Mouse (Mus musculus): ENCODE results near the gene Fhad1.
A peak's percentile ranks its signal among the peaks of the same experiment; 100 is the strongest.
"Not testable (repeated sequence)": the region's sequence is repeated elsewhere in the genome, so short reads cannot be mapped to it uniquely, and the experiment has no call there.

Gene Fhad1

GRCm38 (mm10) chr4:142014659-142015608, at the start of gene Fhad1:
TSS of gene Fhad1 (minus strand) at chr4:142015082.
- DNase-seq (ENCODE audit: extremely low spot score, low spot score) = peak; percentile 89

- no peak for DNase-seq (ENCODE audit: extremely low spot score, low spot score)
Observed at GRCm38 (mm10) chr4:142063057-142063534, 48.2 kb upstream of the Fhad1 start.

- DNase-seq (ENCODE audit: extremely low spot score, low spot score) = no peak
Observed at GRCm38 (mm10) chr4:142061485-142062240, 46.8 kb upstream of the Fhad1 start.

- DNase-seq (ENCODE audit: extremely low spot score, low spot score) = no peak
Observed at GRCm38 (mm10) chr4:142060455-142061378, 45.8 kb upstream of the Fhad1 start.

- DNase-seq (ENCODE audit: extremely low spot score, low spot score) = no peak
Observed at GRCm38 (mm10) chr4:142059841-142060193, 44.9 kb upstream of the Fhad1 start.

- no peak for DNase-seq (ENCODE audit: extremely low spot score, low spot score)
Observed at GRCm38 (mm10) chr4:142059113-142059840, 44.4 kb upstream of the Fhad1 start.

- no peak for DNase-seq (ENCODE audit: extremely low spot score, low spot score)
Observed at GRCm38 (mm10) chr4:142057529-142058216, 42.8 kb upstream of the Fhad1 start.

GRCm38 (mm10) chr4:142055600-142055999, 40.7 kb upstream of the Fhad1 start:
- no peak for DNase-seq (ENCODE audit: extremely low spot score, low spot score)

- no peak for DNase-seq (ENCODE audit: extremely low spot score, low spot score)
Observed at GRCm38 (mm10) chr4:142054580-142054979, 39.7 kb upstream of the Fhad1 start.

- DNase-seq (ENCODE audit: extremely low spot score, low spot score) = no peak
Observed at GRCm38 (mm10) chr4:142053661-142054448, 39.0 kb upstream of the Fhad1 start.

- DNase-seq (ENCODE audit: extremely low spot score, low spot score) = no peak
Observed at GRCm38 (mm10) chr4:142053261-142053660, 38.4 kb upstream of the Fhad1 start.

GRCm38 (mm10) chr4:142052391-142053132, 37.7 kb upstream of the Fhad1 start:
- DNase-seq (ENCODE audit: extremely low spot score, low spot score) = no peak

- DNase-seq (ENCODE audit: extremely low spot score, low spot score) = not testable (repeated sequence)
Observed at GRCm38 (mm10) chr4:142051883-142052282, 37.0 kb upstream of the Fhad1 start.

- DNase-seq (ENCODE audit: extremely low spot score, low spot score) = no peak
Observed at GRCm38 (mm10) chr4:142049963-142050362, 35.1 kb upstream of the Fhad1 start.

GRCm38 (mm10) chr4:142048391-142048790, 33.5 kb upstream of the Fhad1 start:
- no peak for DNase-seq (ENCODE audit: extremely low spot score, low spot score)

GRCm38 (mm10) chr4:142047005-142047404, 32.1 kb upstream of the Fhad1 start:
- DNase-seq (ENCODE audit: extremely low spot score, low spot score) = no peak

GRCm38 (mm10) chr4:142046496-142046895, 31.6 kb upstream of the Fhad1 start:
- no peak for DNase-seq (ENCODE audit: extremely low spot score, low spot score)

GRCm38 (mm10) chr4:142045595-142046163, 30.8 kb upstream of the Fhad1 start:
- no peak for DNase-seq (ENCODE audit: extremely low spot score, low spot score)

Data from neural tube, embryonic 10.5 days (tissue).